In the genomic region with DNA sequence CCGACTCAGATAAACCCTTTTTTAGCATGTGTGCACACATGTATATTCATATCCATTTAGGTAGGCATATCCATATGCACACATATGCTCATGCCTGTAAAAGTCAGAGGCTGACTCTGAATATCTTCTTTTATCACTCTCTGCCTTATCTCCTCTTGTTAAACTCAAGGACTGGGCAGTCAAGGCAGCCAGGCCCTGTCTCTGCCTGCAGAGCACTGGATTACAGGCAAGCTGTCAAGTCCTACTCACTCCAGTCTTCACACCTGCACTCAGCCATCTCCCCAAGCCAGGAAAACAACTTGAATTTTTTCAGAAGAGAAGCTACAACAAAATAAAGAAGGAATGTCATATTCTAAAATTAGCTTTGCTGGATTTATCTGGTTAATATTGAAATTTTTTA, we compare ENCODE assay signal across 31 mouse cellular contexts. TPM values are rescaled to one million over a fixed set of nuclear protein-coding genes. Genes with fewer than 3 reads are reported as not detected.
DNase-seq lines count a peak whose midpoint lies in the region; ATAC-seq and TF ChIP-seq lines count a peak whose summit lies in the region.
"Had no signal": no experiment of that assay in that cellular context is flagged by ENCODE, and none has a peak within 500 bp of the region (broad histone marks: within the 10 kb centered on the region; RNA-seq: fewer than 3 reads in every experiment).

No protein-coding gene starts in this region.

- peak overlapping the region; percentile 39 for H3K4me2 ChIP-seq in liver, embryonic 13.5 days
- H3K4me2 ChIP-seq: hindbrain, embryonic 15.5 days; kidney, embryonic 15.5 days; limb, embryonic 13.5 days had no signal

- H3K9ac ChIP-seq in MEL (ENCODE audit: control insufficient read depth, low read depth, low read length, poor library complexity, severe bottlenecking), result no peak overlapping the region
- H3K9ac ChIP-seq in liver, embryonic 13.5 days, result peak overlapping the region; percentile 54; the same call in 1 of the 2 replicates
- H3K9ac ChIP-seq: hindbrain, embryonic 15.5 days; kidney, embryonic 15.5 days; limb, embryonic 13.5 days had no signal

- DNase-seq in MEL (ENCODE audit: low read depth, low spot score), result no peak
- no peak for DNase-seq in liver, embryonic 13.5 days
- no peak for DNase-seq in layer of hippocampus, adult 11-12 months (ENCODE audit: low spot score)
- DNase-seq in forebrain, embryonic 10.5 days (ENCODE audit: extremely low spot score, low spot score), result no peak
- no peak for DNase-seq in left cerebral cortex, postnatal 25 days (ENCODE audit: low spot score in 2 of 2)
- DNase-seq: adrenal gland, postnatal 14 days; B cell, adult 2 months; cerebellum, adult 11-12 months; cerebellum, postnatal 10 days; gastrocnemius, postnatal 25 days; heart, adult 18-20 months; heart, postnatal 14 days; kidney, adult 11 months; kidney, postnatal 25 days; lung, adult 2 months; lung, postnatal 10 days; right cerebral cortex, adult 18-20 months; spleen, adult 18-20 months; thymus, postnatal 25 days had no signal

- H3K36me3 ChIP-seq in MEL (ENCODE audit: control insufficient read depth in 1 of 2, insufficient read depth in 2 of 2, low read length in 2 of 2), result peaks cover 2 to 45% of the 10 kb centered on the region in 2 experiments
- H3K36me3 ChIP-seq in liver, embryonic 13.5 days, result peaks cover 16% of the 10 kb centered on the region
- peaks cover 69% of the 10 kb centered on the region for H3K36me3 ChIP-seq in forebrain, embryonic 10.5 days (replicated peaks)

- H3K27me3 ChIP-seq in MEL (ENCODE audit: control insufficient read depth in 1 of 2, insufficient read depth in 2 of 2, low read length in 2 of 2), result no peaks in the 10 kb centered on the region
- no peaks in the 10 kb centered on the region for H3K27me3 ChIP-seq in liver, embryonic 13.5 days
- H3K27me3 ChIP-seq in forebrain, embryonic 10.5 days (ENCODE audit: poor library complexity, severe bottlenecking), result no peaks in the 10 kb centered on the region
- H3K27me3 ChIP-seq: hindbrain, embryonic 15.5 days; kidney, embryonic 15.5 days; limb, embryonic 13.5 days; Patski had no signal

- TF ChIP-seq EP300 in MEL (IDR thresholded peaks at IDR 0.05; ENCODE audit: low read depth in 1 of 2, low read length in 2 of 2), result 0 out of 4 replicates have a peak, but pooled peaks of 1 of the 2 experiments have one; percentile 14

- peak; percentile 44; the same call in 1 of the 2 replicates for ATAC-seq in erythroblast, adult 5-6 weeks (replicated peaks; ENCODE audit: low FRiP score, poor library complexity, severe bottlenecking)
- peak; percentile 71 for ATAC-seq in liver, embryonic 13.5 days (ENCODE audit: low read depth)
- peak; percentile 50 for ATAC-seq in megakaryocyte progenitor cell, adult 5-6 weeks (replicated peaks; ENCODE audit: poor library complexity)
- ATAC-seq: forebrain, embryonic 14.5 days; midbrain, embryonic 16.5 days; Patski had no signal

- intact Hi-C loops in left cerebral cortex, postnatal 25 days (cut with DNase I), result no loop called here

- no peak overlapping the region for H3K27ac ChIP-seq in MEL (ENCODE audit: control insufficient read depth, low read depth, low read length)
- peak overlapping the region; percentile 86 for H3K27ac ChIP-seq in liver, embryonic 13.5 days
- no peak overlapping the region for H3K27ac ChIP-seq in forebrain, embryonic 10.5 days
- H3K27ac ChIP-seq: hindbrain, embryonic 10.5 days; hindbrain, embryonic 15.5 days; kidney, embryonic 15.5 days; layer of hippocampus, adult 2 months; limb, embryonic 13.5 days; macrophage; midbrain, embryonic 10.5 days had no signal

- peaks cover 66% of the 10 kb centered on the region for H3K79me2 ChIP-seq in MEL (ENCODE audit: control insufficient read depth, insufficient read depth, low read length, poor library complexity)

- TF ChIP-seq RAD21 in MEL (IDR thresholded peaks at IDR 0.05; ENCODE audit: low read depth, low read length), result no peak

- H3K9me3 ChIP-seq in MEL (replicated peaks; ENCODE audit: insufficient read depth, low read length), result no peaks in the 10 kb centered on the region
- H3K9me3 ChIP-seq in liver, embryonic 13.5 days (replicated peaks), result no peaks in the 10 kb centered on the region
- H3K9me3 ChIP-seq in forebrain, embryonic 10.5 days, result peaks cover 48% of the 10 kb centered on the region
- H3K9me3 ChIP-seq: hindbrain, embryonic 15.5 days; kidney, embryonic 15.5 days; limb, embryonic 13.5 days had no signal

- peaks cover 12 to 20% of the 10 kb centered on the region in 2 experiments for H3K4me1 ChIP-seq in MEL (ENCODE audit: control insufficient read depth in 1 of 2, insufficient read depth in 2 of 2, low read length in 2 of 2)
- peaks cover 92% of the 10 kb centered on the region for H3K4me1 ChIP-seq in liver, embryonic 13.5 days (replicated peaks)
- no peaks in the 10 kb centered on the region for H3K4me1 ChIP-seq in forebrain, embryonic 10.5 days
- H3K4me1 ChIP-seq: hindbrain, embryonic 10.5 days; kidney, embryonic 15.5 days; limb, embryonic 13.5 days; midbrain, embryonic 10.5 days had no signal

- no peak for TF ChIP-seq CTCF in MEL (IDR thresholded peaks at IDR 0.05 in 2 of 3, conservative IDR thresholded peaks at IDR 0.05 in 1 of 3; ENCODE audit: control insufficient read depth in 1 of 3, insufficient read depth in 1 of 3, low read depth in 2 of 3, low read length in 3 of 3, poor library complexity in 1 of 3, severe bottlenecking in 1 of 3)

- TF ChIP-seq POLR2A in MEL (IDR thresholded peaks at IDR 0.05; ENCODE audit: control insufficient read depth in 1 of 2, insufficient read depth in 1 of 2, low read depth in 1 of 2, low read length in 2 of 2, poor library complexity in 1 of 2), result no peak

- 87% methylated on average over 1 of the region's 1 CpGs for WGBS in liver, embryonic 13.5 days (ENCODE audit: insufficient replicate concordance)
- WGBS in forebrain, embryonic 10.5 days, result 90% methylated on average over 1 of the region's 1 CpGs

- no peak overlapping the region for H3K4me3 ChIP-seq in MEL (ENCODE audit: control insufficient read depth in 1 of 2, insufficient read depth in 1 of 2, low read depth in 2 of 2, low read length in 2 of 2)
- no peak overlapping the region for H3K4me3 ChIP-seq in liver, embryonic 13.5 days (replicated peaks)
- no peak overlapping the region for H3K4me3 ChIP-seq in forebrain, embryonic 10.5 days
- H3K4me3 ChIP-seq: hindbrain, embryonic 10.5 days; hindbrain, embryonic 15.5 days; kidney, embryonic 15.5 days; layer of hippocampus, adult 2 months; limb, embryonic 13.5 days; midbrain, embryonic 10.5 days had no signal

TF ChIP-seq in MEL, 35 proteins besides CTCF, POLR2A, EP300 and RAD21:
- TF ChIP-seq POLR2AphosphoS5 (IDR thresholded peaks at IDR 0.05; ENCODE audit: borderline replicate concordance, low read depth, low read length), result no peak
- TF ChIP-seq MXI1 (IDR thresholded peaks at IDR 0.05; ENCODE audit: low read depth, low read length), result 0 out of 2 replicates have a peak, but pooled peaks have one; percentile 24
- no peak for TF ChIP-seq MYB (IDR thresholded peaks at IDR 0.05; ENCODE audit: low read depth, low read length)
- TF ChIP-seq CHD1 (IDR thresholded peaks at IDR 0.05; ENCODE audit: low read depth, low read length), result no peak
- TF ChIP-seq SIN3A (IDR thresholded peaks at IDR 0.05; ENCODE audit: low read length), result no peak
- peak; percentile 44; the same call in 1 of the 2 replicates for TF ChIP-seq GATA1 (IDR thresholded peaks at IDR 0.05; ENCODE audit: low read depth, low read length)
- TF ChIP-seq MEF2A (IDR thresholded peaks at IDR 0.05; ENCODE audit: extremely low read depth, insufficient replicate concordance, low read depth, low read length, poor library complexity, severe bottlenecking), result no peak
- TF ChIP-seq ZNF384 (IDR thresholded peaks at IDR 0.05; ENCODE audit: low read depth, low read length), result no peak
- TF ChIP-seq MAZ (IDR thresholded peaks at IDR 0.05; ENCODE audit: low read depth, low read length), result no peak
- 0 out of 2 replicates have a peak, but pooled peaks have one; percentile 16 for TF ChIP-seq ETS1 (IDR thresholded peaks at IDR 0.05; ENCODE audit: low read depth, low read length)
- TF ChIP-seq CHD2 (IDR thresholded peaks at IDR 0.05; ENCODE audit: low read length), result no peak
- TF ChIP-seq BHLHE40 (IDR thresholded peaks at IDR 0.05; ENCODE audit: borderline replicate concordance, low read depth, low read length), result no peak
- no peak for TF ChIP-seq HCFC1 (IDR thresholded peaks at IDR 0.05; ENCODE audit: low read depth, low read length)
- no peak for TF ChIP-seq MAX (IDR thresholded peaks at IDR 0.05; ENCODE audit: low read length)
- TF ChIP-seq MAFK (IDR thresholded peaks at IDR 0.05; ENCODE audit: borderline replicate concordance, low read depth, low read length), result no peak
- no peak for TF ChIP-seq E2F4 (IDR thresholded peaks at IDR 0.05; ENCODE audit: borderline replicate concordance, low read depth, low read length)

RNA-seq across cellular contexts. Expression of a gene that starts 17.9 kb away (rescaled TPM):
- 62.5 and 67.7 TPM in 2 replicates for total RNA-seq in MEL (2012; rRNA removed)
- polyA plus RNA-seq in MEL (2012; ENCODE audit: insufficient read depth in 1 of 2, insufficient read length in 2 of 2, low read depth in 1 of 2, low replicate concordance in 2 of 2, missing spikeins in 1 of 2), result 10 to 100 TPM; 41.3 to 71.8 TPM
- 121 and 138 TPM in 2 replicates for total RNA-seq in erythroblast, adult 5-6 weeks (2015; ENCODE audit: low replicate concordance)
- total RNA-seq in erythroblast, adult 5-6 weeks (2017; ENCODE audit: low replicate concordance), result 157 and 179 TPM in 2 replicates
- 47.9 and 57.3 TPM in 2 replicates for polyA plus RNA-seq in liver, embryonic 13.5 days (2015; fragmentation: Nextera tagmentation; extraction: Ambion mirVana)
- 93.9 and 100 TPM in 2 replicates for total RNA-seq in megakaryocyte progenitor cell, adult 5-6 weeks (2015)
- 89.1 and 113 TPM in 2 replicates for total RNA-seq in megakaryocyte progenitor cell, adult 5-6 weeks (2017)
- polyA plus RNA-seq in forebrain, embryonic 10.5 days (2016; fragmentation: Nextera tagmentation; extraction: Ambion mirVana), result 69.4 and 71.5 TPM in 2 replicates
- total RNA-seq in left cerebral cortex, postnatal 25 days (2021), result 100 to 1,000 TPM; 146 to 147 TPM
